Mouse (Mus musculus) thymus, adult 2 months (tissue): ENCODE data around the gene Adat3. TPM values are rescaled to one million over a fixed set of nuclear protein-coding genes. Genes with fewer than 3 reads are reported as not detected.

Experiments
- DNase-seq: peaks from one replicate; pipeline ENCODE4 v3.0.0; 2021
- H3K27ac ChIP-seq: fragments of 200-500 bp; 2 replicates; pipeline ENCODE4 v1.5.1; 2012; ENCODE audit warnings: low read length, control low read depth; ENCODE audit not compliant: control insufficient read depth, insufficient read depth
- H3K27me3 ChIP-seq: fragments of 200-500 bp; 2 replicates; pipeline ENCODE4 v1.6.1; 2012; ENCODE audit warnings: mild to moderate bottlenecking, low read length, moderate library complexity, mixed read lengths; ENCODE audit not compliant: control insufficient read depth, insufficient read depth
- H3K36me3 ChIP-seq: fragments of 200-500 bp; 2 replicates; pipeline ENCODE4 v1.6.1; 2012; ENCODE audit warnings: mild to moderate bottlenecking, low read length, moderate library complexity; ENCODE audit not compliant: control insufficient read depth, insufficient read depth
- H3K4me1 ChIP-seq: fragments of 200-500 bp; replicated peaks from 2 replicates; pipeline ENCODE4 v1.6.1; 2012; ENCODE audit warnings: low read length; ENCODE audit not compliant: control insufficient read depth, insufficient read depth
- H3K4me3 ChIP-seq: fragments of 200-500 bp; 2 replicates; pipeline ENCODE4 v1.5.1; 2012; ENCODE audit warnings: mild to moderate bottlenecking, low read length, control low read depth, moderate library complexity; ENCODE audit not compliant: control insufficient read depth, insufficient read depth
- CTCF ChIP-seq: fragments of 200-500 bp; IDR thresholded peaks from 2 replicates; pipeline ENCODE4 v1.5.1; 2012; ENCODE audit warnings: mild to moderate bottlenecking, control low read depth, low read length, moderate library complexity, borderline replicate concordance; ENCODE audit not compliant: control insufficient read depth, poor library complexity, insufficient read depth; ENCODE audit errors: extremely low read depth
- POLR2A ChIP-seq: fragments of 200-500 bp; IDR thresholded peaks from 2 replicates; pipeline ENCODE4 v1.6.1; 2012; ENCODE audit warnings: mild to moderate bottlenecking, low read length, control low read depth, moderate library complexity; ENCODE audit not compliant: control insufficient read depth, poor library complexity, insufficient read depth; ENCODE audit errors: extremely low read depth
- WGBS: fragments of 180-500 bp; shearing (Covaris S2); methylation state at CpG from one replicate; pipeline ENCODE4 v1.1.7; 2018; 5-methylcytosine and 5-hydroxymethylcytosine counted together
- polyA plus RNA-seq: library from polyadenylated mRNA; depleted of rRNA; stranded (reverse); fragments of >200 nt; gene quantifications from 2 replicates; pipeline ENCODE4 v1.2.3, GENCODE M21; 2012; rRNA removed

Adat3 gene
- polyA plus RNA-seq, 1 experiment, result 42.9 TPM

GRCm38 (mm10) chr10:80656130-80656862 is 53.6 kb downstream of the Adat3 start:
- H3K36me3 ChIP-seq, result no peaks in the 10 kb centered on the region
- under 1% methylated on average over 64 of the region's 72 CpGs for WGBS
- no peak for TF ChIP-seq CTCF
- peak; percentile 95 for TF ChIP-seq POLR2A
- peak overlapping the region; percentile 55 for H3K4me3 ChIP-seq
- peak; percentile 96 for DNase-seq
- H3K27ac ChIP-seq, result peak overlapping the region; percentile 19; the same call in 1 of the 2 replicates
- peaks cover 43% of the 10 kb centered on the region for H3K4me1 ChIP-seq
- no peaks in the 10 kb centered on the region for H3K27me3 ChIP-seq

GRCm38 (mm10) chr10:80656863-80657623 is 54.4 kb downstream of the Adat3 start, which contains the start of gene Btbd2:
Btbd2 (minus strand) TSS chr10:80657071.
- Histone ChIP-seq H3K27me3 (no peaks in the 10 kb centered on the region), H3K27ac (peak within 1 kb of the TSS; percentile 89), H3K4me1 (peaks cover 43% of the 10 kb centered on the region), H3K4me3 (peak within 1 kb of the TSS; percentile 55), H3K36me3 (no peaks in the 10 kb centered on the region)
- WGBS, result 44% methylated on average over 15 of the region's 15 CpGs
- no peak for TF ChIP-seq POLR2A
- DNase-seq, result peak; percentile 50

Other genes starting within 250 kb of the Adat3 start
- 0.17 and 0.22 TPM in 2 replicates for gene Plk5, start 246.4 kb upstream of the Adat3 start, polyA plus RNA-seq
- gene Mex3d, start 215.2 kb upstream of the Adat3 start, polyA plus RNA-seq, result 34.9 and 38.2 TPM in 2 replicates
- gene Mbd3, start 203.3 kb upstream of the Adat3 start, polyA plus RNA-seq, result 268 and 290 TPM in 2 replicates
- gene Uqcr11, start 196.1 kb upstream of the Adat3 start, polyA plus RNA-seq, result 1,246 and 1,699 TPM in 2 replicates
- gene Tcf3, start 169.2 kb upstream of the Adat3 start, polyA plus RNA-seq, result 341 and 425 TPM in 2 replicates
- 0.03 and 0.10 TPM in 2 replicates for gene Onecut3, start 108.0 kb upstream of the Adat3 start, polyA plus RNA-seq
- gene Atp8b3, start 63.8 kb upstream of the Adat3 start, polyA plus RNA-seq, result 0.20 and 0.31 TPM in 2 replicates
- gene Rexo1, start 41.3 kb upstream of the Adat3 start, polyA plus RNA-seq, result 188 and 209 TPM in 2 replicates
- gene Klf16, start 25.6 kb upstream of the Adat3 start, polyA plus RNA-seq, result 31.0 and 46.9 TPM in 2 replicates
- 310 and 359 TPM in 2 replicates for gene Abhd17a, start 12.5 kb upstream of the Adat3 start, polyA plus RNA-seq
- gene Scamp4, start within 50 bp of the Adat3 start, polyA plus RNA-seq, result 151 and 156 TPM in 2 replicates
- gene Gm49322, start 3.1 kb downstream of the Adat3 start, polyA plus RNA-seq, result 7.5 and 8.1 TPM in 2 replicates
- 492 and 499 TPM in 2 replicates for gene Csnk1g2, start 20.0 kb downstream of the Adat3 start, polyA plus RNA-seq
- gene Btbd2, start 54.2 kb downstream of the Adat3 start, polyA plus RNA-seq, result 94.7 and 103 TPM in 2 replicates
- 606 and 621 TPM in 2 replicates for gene Mknk2, start 75.2 kb downstream of the Adat3 start, polyA plus RNA-seq
- gene Mob3a, start 99.1 kb downstream of the Adat3 start, polyA plus RNA-seq, result 252 and 261 TPM in 2 replicates
- 56.4 and 66.9 TPM in 2 replicates for gene Izumo4, start 99.3 kb downstream of the Adat3 start, polyA plus RNA-seq
- gene Ap3d1, start 139.4 kb downstream of the Adat3 start, polyA plus RNA-seq, result 182 and 195 TPM in 2 replicates
- gene Dot1l, start 152.3 kb downstream of the Adat3 start, polyA plus RNA-seq, result 121 and 155 TPM in 2 replicates
- 94.6 and 119 TPM in 2 replicates for gene Sf3a2, start 195.3 kb downstream of the Adat3 start, polyA plus RNA-seq
- gene Plekhj1, start 195.7 kb downstream of the Adat3 start, polyA plus RNA-seq, result 142 and 153 TPM in 2 replicates
- gene Amh, start 202.4 kb downstream of the Adat3 start, polyA plus RNA-seq, result 6.3 and 8.8 TPM in 2 replicates
- gene Jsrp1, start 210.6 kb downstream of the Adat3 start, polyA plus RNA-seq, result 0.24 TPM in 1 of 2 replicates, not detected in the other
- 1,706 and 1,988 TPM in 2 replicates for gene Oaz1, start 223.8 kb downstream of the Adat3 start, polyA plus RNA-seq
- 0.10 and 1.0 TPM in 2 replicates for gene Lingo3, start 241.2 kb downstream of the Adat3 start, polyA plus RNA-seq